Mouse (Mus musculus) C2C12 (cell line): ENCODE results near the gene Chst15.

ENCODE experiments used
- CEBPB ChIP-seq: IDR thresholded peaks from one replicate; pipeline ENCODE4 v1.6.1; 2011; ENCODE audit warnings: low read depth, mild to moderate bottlenecking, control low read depth, moderate library complexity
- CTCF ChIP-seq: IDR thresholded peaks from one replicate; pipeline ENCODE4 v1.5.1; 2011; ENCODE audit not compliant: control insufficient read depth, insufficient read depth, insufficient read length
- MYOG ChIP-seq: IDR thresholded peaks from one replicate; pipeline ENCODE4 v1.6.1; 2011; ENCODE audit not compliant: control insufficient read depth, insufficient read length; ENCODE audit errors: extremely low read depth

- no peak for TF ChIP-seq CTCF
- no peak for TF ChIP-seq MYOG
- no peak for TF ChIP-seq CEBPB
Observed at GRCm38 (mm10) chr7:132193606-132194005, 123.4 kb downstream of the Chst15 start.
